Mouse (Mus musculus): ENCODE results near the gene Lrfn3. TPM values are rescaled to one million over a fixed set of nuclear protein-coding genes. Genes with fewer than 3 reads are reported as not detected.

Lrfn3 gene
- total RNA-seq, 2 experiments from 2014 or later, result 42.8 to 43.6 TPM

GRCm38 (mm10) chr7:30314721-30315155, 47.8 kb downstream of the Lrfn3 start, which contains the start of gene Syne4:
TSS of gene Syne4 (plus strand) at chr7:30314807.
- no peak for DNase-seq (ENCODE audit: low spot score in 2 of 2)

DNA sequence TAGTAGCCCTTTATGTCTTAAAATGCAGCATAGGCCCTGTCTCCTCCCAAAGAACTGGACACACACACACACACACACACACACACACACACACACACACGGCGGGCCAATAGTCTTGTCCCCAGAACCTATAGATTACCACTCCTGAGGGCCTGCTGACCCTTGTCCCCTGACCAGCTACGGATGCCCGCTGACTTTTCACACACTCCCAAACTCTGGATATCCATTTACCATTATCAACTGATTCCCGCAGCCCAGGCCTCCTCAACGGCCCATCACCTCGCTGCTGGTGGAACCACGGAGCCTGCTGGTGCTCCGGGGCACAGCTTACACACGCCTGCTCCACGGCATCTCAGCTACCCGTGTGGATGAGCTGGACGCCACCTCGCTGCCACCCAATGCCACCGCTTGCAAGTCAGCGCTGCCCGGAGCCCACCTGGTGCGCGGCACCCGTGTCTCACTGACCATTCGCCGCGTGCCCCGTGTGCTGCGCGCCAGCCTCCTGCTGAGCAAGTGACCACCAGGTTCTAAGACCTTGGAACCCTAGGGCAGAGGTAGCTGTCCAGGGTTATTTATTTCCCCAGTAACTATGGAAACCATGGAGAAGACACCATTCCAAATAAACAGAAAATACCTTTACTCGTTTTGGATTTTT, 48.8 kb downstream of the Lrfn3 start:
- DNase-seq (ENCODE audit: low spot score in 2 of 2), result no peak

DNA sequence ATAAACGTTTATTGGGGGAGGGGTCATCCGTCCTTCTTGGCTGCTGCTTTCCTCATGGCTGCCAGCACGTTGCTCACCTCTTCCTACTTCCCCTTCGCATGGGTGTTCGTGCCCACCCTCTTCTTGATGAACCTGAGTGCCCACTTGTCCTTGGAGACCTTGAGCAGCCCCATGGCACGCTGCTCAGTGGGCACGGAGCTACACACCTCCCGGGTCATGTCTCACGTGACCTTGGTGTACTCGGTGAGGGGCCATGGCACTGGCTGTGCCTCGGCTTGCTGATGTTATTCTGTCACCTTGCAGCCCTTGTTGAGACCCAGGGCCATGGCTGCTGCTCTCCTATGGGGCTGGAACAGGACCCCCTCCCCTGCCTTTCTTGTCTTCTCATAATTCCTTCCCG, 52.4 kb downstream of the Lrfn3 start:
- no peak for DNase-seq (ENCODE audit: low spot score in 2 of 2)

- DNase-seq (ENCODE audit: low spot score in 2 of 2), result no peak
These were observed 53.0 kb downstream of the Lrfn3 start for GRCm38 (mm10) chr7:30309395-30310129.

DNA sequence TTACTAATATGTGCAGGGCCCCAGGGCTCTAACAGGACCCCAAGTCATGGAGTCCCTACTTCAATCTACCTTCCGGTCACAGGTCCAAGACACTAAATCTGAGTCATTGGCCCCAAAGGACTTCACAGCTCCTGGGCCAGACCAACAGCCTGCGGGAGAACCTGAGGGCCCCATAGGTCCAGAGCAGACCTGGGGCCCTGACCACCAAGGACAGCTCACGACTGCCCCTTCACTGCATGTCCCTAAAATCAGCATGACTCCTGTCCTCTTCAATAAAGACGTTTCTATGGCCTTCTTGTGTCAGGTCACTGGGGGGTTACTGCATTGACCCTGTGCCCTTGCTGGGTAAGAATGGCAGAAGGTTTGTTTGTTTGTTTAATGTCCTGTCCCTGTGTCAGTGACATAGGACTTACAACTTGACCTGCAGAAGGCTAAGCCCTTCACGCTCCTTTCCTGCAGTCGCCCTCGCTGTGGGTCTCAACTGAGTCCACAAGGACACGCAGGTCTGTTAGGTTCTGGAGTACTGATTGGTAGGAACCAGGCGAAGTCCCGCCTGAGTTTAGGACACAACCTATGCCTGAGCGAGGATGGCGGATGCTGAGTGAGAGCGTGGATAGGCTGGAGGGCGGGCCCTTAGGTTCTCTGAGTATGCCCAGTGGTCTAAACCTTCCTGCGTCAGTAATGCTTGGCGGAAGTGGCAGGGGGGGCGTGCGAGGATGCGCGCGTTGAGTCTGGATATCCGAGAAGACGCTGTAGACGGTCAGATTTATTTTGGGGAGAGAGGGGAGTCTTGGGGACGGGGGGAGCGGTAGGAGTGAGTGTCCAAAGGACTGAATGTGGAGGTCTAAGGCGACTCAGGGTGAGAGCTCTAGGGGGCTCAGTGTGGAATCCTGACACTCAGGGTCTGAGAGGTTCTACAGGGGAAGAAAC, 54.2 kb downstream of the Lrfn3 start, which contains the start of gene Alkbh6:
TSS of gene Alkbh6 (plus strand) at position 642 of the 930 bp plus-strand sequence.
- peak; percentile 89 to 92 for DNase-seq (ENCODE audit: low spot score in 2 of 2)

DNA sequence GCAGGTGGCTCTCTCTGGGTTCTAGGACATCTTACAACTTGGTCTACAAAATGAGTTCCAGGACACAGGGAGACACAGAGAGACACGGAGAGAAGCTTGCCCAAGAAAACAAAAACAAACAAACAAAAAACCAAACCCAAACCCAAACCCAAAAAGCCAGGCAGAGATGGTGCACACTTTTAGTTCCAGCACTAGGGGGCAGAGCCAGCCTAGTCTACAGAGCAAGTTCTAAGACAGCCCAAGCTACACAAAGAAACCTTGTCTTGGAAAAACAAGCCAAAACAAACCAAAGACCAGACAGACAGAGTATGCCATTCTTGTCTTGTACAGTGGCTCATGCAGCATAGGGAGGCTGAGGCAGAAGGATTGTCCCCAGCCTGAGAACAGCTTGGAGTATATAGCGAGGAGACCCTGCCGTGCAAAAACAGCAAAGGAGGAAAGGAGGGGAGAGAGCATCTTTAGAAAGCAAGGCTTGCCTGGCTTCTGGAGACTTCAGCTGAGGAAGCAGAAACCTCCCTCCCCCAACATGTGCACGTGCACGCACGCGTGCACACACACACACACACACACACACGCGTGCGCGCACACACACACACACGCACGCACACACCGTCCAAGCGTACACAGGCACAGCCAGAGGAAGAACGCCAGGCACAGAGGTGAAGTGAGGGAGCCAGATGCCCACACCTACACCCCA, 56.3 kb downstream of the Lrfn3 start:
- DNase-seq (ENCODE audit: low spot score in 2 of 2), result no peak

Other genes starting within 250 kb of the Lrfn3 start
- gene Zfp382, start 240.8 kb downstream of the Lrfn3 start, total RNA-seq (2021), result 10 to 100 TPM; 28.0 to 32.8 TPM
- 10 to 100 TPM; 52.7 to 56.3 TPM for gene Zfp146, start 193.0 kb downstream of the Lrfn3 start, total RNA-seq (2021)
- 1 to 10 TPM; 5.3 to 5.6 TPM for gene Cox7a1, start 178.6 kb downstream of the Lrfn3 start, total RNA-seq (2021)
- gene Capns1, start 164.0 kb downstream of the Lrfn3 start, total RNA-seq (2021), result 100 to 1,000 TPM; 215 to 229 TPM
- 10 to 100 TPM; 57.5 to 71.1 TPM for gene Polr2i, start 130.8 kb downstream of the Lrfn3 start, total RNA-seq (2021)
- 100 to 1,000 TPM; 157 to 171 TPM for gene Tbcb, start 130.5 kb downstream of the Lrfn3 start, total RNA-seq (2021)
- gene Ovol3, start 127.0 kb downstream of the Lrfn3 start, total RNA-seq (2021), result not detected
- gene Thap8, start 82.7 kb downstream of the Lrfn3 start, total RNA-seq (2021), result under 1 TPM in 1 of 2 experiments, not detected in 1; 0.27 TPM
- 1 to 10 TPM; 2.5 to 4.5 TPM for gene Wdr62, start 82.4 kb downstream of the Lrfn3 start, total RNA-seq (2021)
- 100 to 1,000 TPM; 572 to 600 TPM for gene Clip3, start 71.0 kb downstream of the Lrfn3 start, total RNA-seq (2021)
- 10 to 100 TPM; 41.6 to 45.5 TPM for gene Alkbh6, start 54.1 kb downstream of the Lrfn3 start, total RNA-seq (2021)
- gene Syne4, start 48.0 kb downstream of the Lrfn3 start, total RNA-seq (2021), result 1 to 10 TPM; 3.2 to 6.4 TPM
- gene E130208F15Rik, start 41.0 kb downstream of the Lrfn3 start, total RNA-seq (2021), result under 1 TPM; 0.48 to 0.69 TPM
- gene Sdhaf1, start 38.9 kb downstream of the Lrfn3 start, total RNA-seq (2021), result 1 to 10 TPM; 7.8 to 9.4 TPM
- gene Tyrobp, start 51.0 kb upstream of the Lrfn3 start, total RNA-seq (2021), result 10 to 100 TPM; 21.9 to 24.0 TPM
- 1 to 10 TPM in 1 of 2 experiments, under 1 TPM in 1; 0.91 to 1.8 TPM for gene Hcst, start 57.1 kb upstream of the Lrfn3 start, total RNA-seq (2021)
- gene Nfkbid, start 59.0 kb upstream of the Lrfn3 start, total RNA-seq (2021), result 1 to 10 TPM; 2.2 to 3.0 TPM
- 100 to 1,000 TPM; 831 to 849 TPM for gene Aplp1, start 82.8 kb upstream of the Lrfn3 start, total RNA-seq (2021)
- gene Kirrel2, start 94.9 kb upstream of the Lrfn3 start, total RNA-seq (2021), result 1 to 10 TPM; 3.9 to 5.3 TPM
- gene Nphs1, start 95.5 kb upstream of the Lrfn3 start, total RNA-seq (2021), result under 1 TPM; 0.55 to 0.62 TPM
- gene Prodh2, start 130.8 kb upstream of the Lrfn3 start, total RNA-seq (2021), result under 1 TPM in 1 of 2 experiments, not detected in 1; 0.69 TPM
- 100 to 1,000 TPM; 218 to 232 TPM for gene Arhgap33, start 172.3 kb upstream of the Lrfn3 start, total RNA-seq (2021)
- gene Hspb6, start 189.4 kb upstream of the Lrfn3 start, total RNA-seq (2021), result 1 to 10 TPM; 5.3 to 5.6 TPM
- 1 to 10 TPM; 3.4 to 4.4 TPM for gene Proser3, start 189.5 kb upstream of the Lrfn3 start, total RNA-seq (2021)
- gene Lin37, start 197.1 kb upstream of the Lrfn3 start, total RNA-seq (2021), result 10 to 100 TPM; 28.2 to 36.6 TPM
- gene U2af1l4, start 200.5 kb upstream of the Lrfn3 start, total RNA-seq (2021), result 10 to 100 TPM; 49.4 to 52.5 TPM
- 1 to 10 TPM; 4.8 to 5.8 TPM for gene Gm49396, start 200.6 kb upstream of the Lrfn3 start, total RNA-seq (2021)
- 10 to 100 TPM; 79.4 to 87.1 TPM for gene Psenen, start 200.9 kb upstream of the Lrfn3 start, total RNA-seq (2021)
- gene Igflr1, start 202.7 kb upstream of the Lrfn3 start, total RNA-seq (2021), result 1 to 10 TPM; 2.4 to 2.8 TPM
- 10 to 100 TPM; 57.8 to 59.8 TPM for gene Kmt2b, start 226.0 kb upstream of the Lrfn3 start, total RNA-seq (2021)
- not detected for gene Zbtb32, start 236.1 kb upstream of the Lrfn3 start, total RNA-seq (2021)

All from layer of hippocampus, postnatal 10 days (tissue).